Mouse (Mus musculus): ENCODE measurements around the gene Pop7.

DNA sequence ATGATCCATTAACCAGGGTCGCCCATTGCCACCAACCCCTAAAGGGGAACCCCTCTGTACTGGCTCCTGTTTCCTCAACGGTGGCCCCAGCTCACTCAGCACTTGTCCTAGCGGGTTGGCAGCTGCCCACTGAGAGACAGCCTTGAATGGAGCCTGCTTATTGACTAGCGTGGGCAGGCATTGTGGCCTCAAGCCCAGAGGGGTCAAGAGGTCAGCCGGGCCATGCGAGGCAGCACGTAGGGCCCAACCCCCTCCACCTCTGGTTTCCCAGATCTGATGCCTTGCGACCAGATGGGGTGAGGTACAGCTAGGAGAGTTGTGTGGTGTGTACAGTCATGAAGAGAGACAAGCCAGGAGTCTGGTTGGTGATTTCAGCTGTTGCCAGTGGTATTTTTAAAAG is 20.4 kb downstream of the Pop7 start:
- TF ChIP-seq CTCF (IDR thresholded peaks at IDR 0.05; ENCODE audit: control insufficient read depth, insufficient read depth, insufficient replicate concordance, low read depth, low read length) (no peak), POLR2A (IDR thresholded peaks at IDR 0.05; ENCODE audit: control insufficient read depth, low read depth, low read length) (no peak)
